Mouse (Mus musculus) MEL (cell line): ENCODE data around the gene Topbp1. TPM values are rescaled to one million over a fixed set of nuclear protein-coding genes. Genes with fewer than 3 reads are reported as not detected.

Experiments used
- DNase-seq: peaks from one replicate; pipeline ENCODE4 v3.0.0; 2011; ENCODE audit warnings: low read depth, low spot score
- H3K27ac ChIP-seq: 2 replicates; pipeline ENCODE4 v1.5.1; 2012; ENCODE audit warnings: low read depth, mild to moderate bottlenecking, control low read depth, low read length, moderate library complexity; ENCODE audit not compliant: control insufficient read depth
- H3K27me3 ChIP-seq, 2 experiments: fragments of 150-350 bp in 1 of 2; sonication (generic) in 1 of 2; 2 replicates each; pipeline ENCODE4 v1.6.1; 2012; ENCODE audit warnings: low read length in 2 of 2, mild to moderate bottlenecking in 2 of 2, improper control_type of control experiment in 1 of 2, moderate library complexity in 1 of 2; ENCODE audit not compliant: insufficient read depth in 2 of 2, control insufficient read depth in 1 of 2
- H3K36me3 ChIP-seq, 2 experiments: 2 replicates each; pipeline ENCODE4 v1.6.1; 2012 to 2014; ENCODE audit warnings: low read length in 2 of 2, improper control_type of control experiment in 1 of 2, inconsistent platforms in 1 of 2, mild to moderate bottlenecking in 1 of 2; ENCODE audit not compliant: insufficient read depth in 2 of 2, control insufficient read depth in 1 of 2
- H3K4me1 ChIP-seq, 2 experiments: fragments of 150-350 bp in 1 of 2; sonication (generic) in 1 of 2; 2 replicates each; pipeline ENCODE4 v1.6.1; 2012; ENCODE audit warnings: low read length in 2 of 2, improper control_type of control experiment in 1 of 2, mild to moderate bottlenecking in 1 of 2; ENCODE audit not compliant: insufficient read depth in 2 of 2, control insufficient read depth in 1 of 2
- H3K4me3 ChIP-seq, 2 experiments: fragments of 150-350 bp in 1 of 2; sonication (generic) in 1 of 2; 2 replicates each; pipeline ENCODE4 v1.5.1; 2012; ENCODE audit warnings: low read depth in 2 of 2, low read length in 2 of 2, mild to moderate bottlenecking in 2 of 2, moderate library complexity in 2 of 2, control low read depth in 1 of 2, improper control_type of control experiment in 1 of 2; ENCODE audit not compliant: control insufficient read depth in 1 of 2, insufficient read depth in 1 of 2
- H3K79me2 ChIP-seq: 2 replicates; pipeline ENCODE4 v1.6.1; 2012; ENCODE audit warnings: mild to moderate bottlenecking, low read length, moderate library complexity; ENCODE audit not compliant: control insufficient read depth, poor library complexity, insufficient read depth
- H3K9ac ChIP-seq: 2 replicates; pipeline ENCODE4 v1.6.1; 2012; ENCODE audit warnings: low read depth, mild to moderate bottlenecking, control low read depth, low read length, moderate library complexity; ENCODE audit not compliant: control insufficient read depth, poor library complexity, severe bottlenecking
- H3K9me3 ChIP-seq: fragments of 150-350 bp; sonication (generic); replicated peaks from 2 replicates; pipeline ENCODE4 v1.6.1; 2012; ENCODE audit warnings: mild to moderate bottlenecking, low read length, improper control_type of control experiment, moderate library complexity; ENCODE audit not compliant: insufficient read depth
- BHLHE40 ChIP-seq: IDR thresholded peaks from 2 replicates; pipeline ENCODE4 v1.6.1; 2012; ENCODE audit warnings: low read depth, mild to moderate bottlenecking, inconsistent platforms, low read length, improper control_type of control experiment, borderline replicate concordance
- CHD2 ChIP-seq: IDR thresholded peaks from 2 replicates; pipeline ENCODE4 v1.6.1; 2011; ENCODE audit warnings: low read length, improper control_type of control experiment
- E2F4 ChIP-seq: IDR thresholded peaks from 2 replicates; pipeline ENCODE4 v1.6.1; 2011; ENCODE audit warnings: low read depth, low read length, improper control_type of control experiment, borderline replicate concordance
- ETS1 ChIP-seq: IDR thresholded peaks from 2 replicates; pipeline ENCODE4 v1.6.1; 2012; ENCODE audit warnings: low read depth, mild to moderate bottlenecking, inconsistent platforms, low read length, improper control_type of control experiment, moderate library complexity
- GATA1 ChIP-seq: IDR thresholded peaks from 2 replicates; pipeline ENCODE4 v1.6.1; 2011; ENCODE audit warnings: low read depth, low read length, improper control_type of control experiment
- JUND ChIP-seq: IDR thresholded peaks from 2 replicates; pipeline ENCODE4 v1.6.1; 2011; ENCODE audit warnings: low read depth, mild to moderate bottlenecking, improper control_type of control experiment, low read length
- KAT2A ChIP-seq: conservative IDR thresholded peaks from 2 replicates; pipeline ENCODE4 v1.6.1; 2012; ENCODE audit warnings: low read depth, low read length, improper control_type of control experiment, inconsistent platforms
- MAZ ChIP-seq: IDR thresholded peaks from 2 replicates; pipeline ENCODE4 v1.6.1; 2012; ENCODE audit warnings: low read depth, mild to moderate bottlenecking, inconsistent platforms, low read length, improper control_type of control experiment
- MYB ChIP-seq: IDR thresholded peaks from 2 replicates; pipeline ENCODE4 v1.6.1; 2011; ENCODE audit warnings: mild to moderate bottlenecking, low read depth, low read length, improper control_type of control experiment
- MYC ChIP-seq: IDR thresholded peaks from 2 replicates; pipeline ENCODE4 v1.6.1; 2011; ENCODE audit warnings: low read depth, mild to moderate bottlenecking, low read length, improper control_type of control experiment, moderate library complexity
- TAL1 ChIP-seq: IDR thresholded peaks from 2 replicates; pipeline ENCODE4 v1.6.1; 2012; ENCODE audit warnings: mild to moderate bottlenecking, inconsistent platforms, low read length, moderate library complexity, mixed read lengths
- TBP ChIP-seq: IDR thresholded peaks from 2 replicates; pipeline ENCODE4 v1.8.0; 2011; ENCODE audit warnings: low read depth, low read length, improper control_type of control experiment
- TCF12 ChIP-seq: IDR thresholded peaks from 2 replicates; pipeline ENCODE4 v1.6.1; 2014; ENCODE audit warnings: low read depth, mild to moderate bottlenecking, inconsistent platforms, low read length, improper control_type of control experiment, moderate library complexity
- UBTF ChIP-seq: IDR thresholded peaks from 2 replicates; pipeline ENCODE4 v1.6.1; 2012; ENCODE audit warnings: low read depth, mild to moderate bottlenecking, inconsistent platforms, low read length, improper control_type of control experiment, moderate library complexity, borderline replicate concordance; ENCODE audit not compliant: insufficient read depth
- USF1 ChIP-seq: IDR thresholded peaks from 2 replicates; pipeline ENCODE4 v1.6.1; 2014; ENCODE audit warnings: low read depth, mild to moderate bottlenecking, inconsistent platforms, low read length, improper control_type of control experiment, moderate library complexity
- USF2 ChIP-seq, 2 experiments: IDR thresholded peaks; 2 replicates each; pipeline ENCODE4 v1.6.1; 2011 to 2012; ENCODE audit warnings: improper control_type of control experiment in 2 of 2, low read length in 2 of 2, borderline replicate concordance in 1 of 2, inconsistent platforms in 1 of 2, low read depth in 1 of 2, mild to moderate bottlenecking in 1 of 2; ENCODE audit not compliant: insufficient read depth in 1 of 2
- ZC3H11A ChIP-seq: IDR thresholded peaks from 2 replicates; pipeline ENCODE4 v1.6.1; 2012; ENCODE audit warnings: low read depth, mild to moderate bottlenecking, inconsistent platforms, low read length, improper control_type of control experiment
- ZMIZ1 ChIP-seq: IDR thresholded peaks from 2 replicates; pipeline ENCODE4 v1.6.1; 2012; ENCODE audit warnings: low read depth, mild to moderate bottlenecking, inconsistent platforms, low read length, improper control_type of control experiment, moderate library complexity
- polyA plus RNA-seq, 2 experiments: library from polyadenylated mRNA; stranded (reverse) in 1 of 2; unstranded in 1 of 2; fragments of >175 nt in 1 of 2; fragments of >200 nt in 1 of 2; gene quantifications; 2 replicates each; pipeline versions ENCODE4 v1.2.1 to v1.2.4; 2012; ENCODE audit warnings: low replicate concordance in 2 of 2, low read depth in 1 of 2; ENCODE audit not compliant: insufficient read length in 2 of 2, insufficient read depth in 1 of 2, missing spikeins in 1 of 2
- total RNA-seq: library from RNA; depleted of rRNA; stranded (reverse); fragments of 300-350 nt; gene quantifications from 2 replicates; pipeline ENCODE4 v1.2.3, GENCODE M21; 2012

The Topbp1 gene
- total and polyA plus RNA-seq, 3 experiments, result 127 to 756 (median 216) TPM

GRCm38 (mm10) chr9:103387011-103387653 lies 82.1 kb downstream of the Topbp1 start:
- TF ChIP-seq MYB, result no peak
- no peak for TF ChIP-seq GATA1
- TF ChIP-seq ZC3H11A, result no peak
- TF ChIP-seq MAZ, result no peak
- TF ChIP-seq ETS1, result no peak
- no peak for TF ChIP-seq BHLHE40
- no peak for DNase-seq
- H3K27me3 ChIP-seq, result no peaks in the 10 kb centered on the region; a peak in 1 of 4 replicates
- no peaks in the 10 kb centered on the region for H3K4me1 ChIP-seq
- H3K9ac ChIP-seq, result no peak overlapping the region
- no peak overlapping the region for H3K27ac ChIP-seq
- no peaks in the 10 kb centered on the region for H3K9me3 ChIP-seq
- no peaks in the 10 kb centered on the region for H3K36me3 ChIP-seq
- H3K4me3 ChIP-seq, result no peak overlapping the region
- H3K79me2 ChIP-seq, result no peaks in the 10 kb centered on the region

- H3K27me3 ChIP-seq, result peaks cover 0 to 1% of the 10 kb centered on the region in 2 experiments; a peak in 1 of 4 replicates
- no peak for TF ChIP-seq MAZ
- TF ChIP-seq CHD2, result no peak
- no peak for TF ChIP-seq USF1
- TF ChIP-seq ETS1, result no peak
- TF ChIP-seq JUND, result no peak
- no peak for TF ChIP-seq KAT2A
- H3K4me1 ChIP-seq, result no peaks in the 10 kb centered on the region
These were observed 84.2 kb downstream of the Topbp1 start for GRCm38 (mm10) chr9:103389261-103389660.

GRCm38 (mm10) chr9:103391796-103392372 lies 86.9 kb downstream of the Topbp1 start:
- no peak overlapping the region for H3K4me3 ChIP-seq
- H3K9ac ChIP-seq, result no peak overlapping the region
- peaks cover 0 to 1% of the 10 kb centered on the region in 2 experiments; a peak in 1 of 4 replicates for H3K27me3 ChIP-seq
- H3K36me3 ChIP-seq, result no peaks in the 10 kb centered on the region
- no peaks in the 10 kb centered on the region for H3K4me1 ChIP-seq
- H3K9me3 ChIP-seq, result no peaks in the 10 kb centered on the region
- H3K79me2 ChIP-seq, result no peaks in the 10 kb centered on the region
- no peak for TF ChIP-seq USF2 (IDR thresholded peaks at IDR 0.05; ENCODE audit: borderline replicate concordance in 1 of 2, insufficient read depth in 1 of 2, low read depth in 1 of 2, low read length in 2 of 2)
- no peak for TF ChIP-seq JUND
- no peak for TF ChIP-seq MYB
- no peak for TF ChIP-seq ETS1
- TF ChIP-seq TAL1, result no peak
- no peak for TF ChIP-seq ZC3H11A
- no peak for TF ChIP-seq ZMIZ1
- TF ChIP-seq GATA1, result no peak
- TF ChIP-seq E2F4, result no peak
- no peak for TF ChIP-seq TCF12
- TF ChIP-seq UBTF, result no peak
- TF ChIP-seq TBP, result no peak
- TF ChIP-seq MYC, result no peak
- no peak for TF ChIP-seq MAZ
- no peak overlapping the region for H3K27ac ChIP-seq
- DNase-seq, result no peak

More at GRCm38 (mm10) chr9:103389261-103389660, 84.2 kb downstream of the Topbp1 start:
- H3K9ac ChIP-seq, result no peak overlapping the region
- H3K4me3 ChIP-seq, result no peak overlapping the region
- DNase-seq, result no peak
- H3K79me2 ChIP-seq, result no peaks in the 10 kb centered on the region
- no peaks in the 10 kb centered on the region for H3K36me3 ChIP-seq
- no peaks in the 10 kb centered on the region for H3K9me3 ChIP-seq
- no peak overlapping the region for H3K27ac ChIP-seq
